Comparison of ENCODE assay signal across 35 mouse cellular contexts in genomic region chr13:49538693-49539092, GRCm38 (mm10). TPM values are rescaled to one million over a fixed set of nuclear protein-coding genes. Genes with fewer than 3 reads are reported as not detected.
DNase-seq lines count a peak whose midpoint lies in the region; ATAC-seq and TF ChIP-seq lines count a peak whose summit lies in the region.
"Had no signal": no experiment of that assay in that cellular context is flagged by ENCODE, and none has a peak within 500 bp of the region (broad histone marks: within the 10 kb centered on the region; RNA-seq: fewer than 3 reads in every experiment).

No protein-coding gene starts in this region.

- H3K27me3 ChIP-seq in embryonic facial prominence, embryonic 12.5 days, result no peaks in the 10 kb centered on the region
- H3K27me3 ChIP-seq in embryonic facial prominence, embryonic 10.5 days (replicated peaks; ENCODE audit: low read depth, poor library complexity, severe bottlenecking), result no peaks in the 10 kb centered on the region
- H3K27me3 ChIP-seq in lung, postnatal 0 days (replicated peaks; ENCODE audit: insufficient read depth, low read length), result no peaks in the 10 kb centered on the region
- H3K27me3 ChIP-seq in stomach, embryonic 15.5 days (replicated peaks), result no peaks in the 10 kb centered on the region
- H3K27me3 ChIP-seq: forebrain, embryonic 12.5 days; hindbrain, embryonic 12.5 days; intestine, embryonic 15.5 days; limb, embryonic 12.5 days; liver, embryonic 13.5 days; midbrain, embryonic 15.5 days; neural tube, embryonic 12.5 days; Patski had no signal

- no peak overlapping the region for H3K9ac ChIP-seq in embryonic facial prominence, embryonic 12.5 days
- no peak overlapping the region for H3K9ac ChIP-seq in lung, postnatal 0 days (replicated peaks; ENCODE audit: low read depth)
- H3K9ac ChIP-seq in stomach, embryonic 15.5 days, result no peak overlapping the region
- H3K9ac ChIP-seq: forebrain, embryonic 12.5 days; forebrain, postnatal 0 days; hindbrain, embryonic 12.5 days; intestine, embryonic 15.5 days; limb, embryonic 12.5 days; liver, embryonic 13.5 days; midbrain, embryonic 15.5 days; neural tube, embryonic 12.5 days had no signal

- 63% methylated on average over 1 of the region's 1 CpGs for whole genome bisulfite sequencing in embryonic facial prominence, embryonic 12.5 days
- 86% methylated on average over 1 of the region's 1 CpGs for WGBS in embryonic facial prominence, embryonic 10.5 days
- WGBS in lung, postnatal 0 days, result 82% methylated on average over 1 of the region's 1 CpGs
- 63% methylated on average over 1 of the region's 1 CpGs for WGBS in lung, adult 2 months
- WGBS in stomach, embryonic 15.5 days, result 54% methylated on average over 1 of the region's 1 CpGs

- 0 out of 2 replicates have a peak overlapping the region, but pooled peaks have one; percentile 11 for H3K27ac ChIP-seq in embryonic facial prominence, embryonic 12.5 days
- no peak overlapping the region for H3K27ac ChIP-seq in embryonic facial prominence, embryonic 10.5 days (replicated peaks)
- H3K27ac ChIP-seq in lung, postnatal 0 days (ENCODE audit: low read length), result no peak overlapping the region
- H3K27ac ChIP-seq in stomach, embryonic 15.5 days, result peak overlapping the region; percentile 48; the same call in 1 of the 2 replicates
- H3K27ac ChIP-seq: forebrain, embryonic 12.5 days; hindbrain, embryonic 12.5 days; hindbrain, postnatal 0 days; intestine, embryonic 15.5 days; limb, embryonic 12.5 days; liver, embryonic 13.5 days; midbrain, embryonic 10.5 days; midbrain, embryonic 15.5 days; neural tube, embryonic 12.5 days had no signal

- no peaks in the 10 kb centered on the region for H3K4me1 ChIP-seq in embryonic facial prominence, embryonic 12.5 days
- H3K4me1 ChIP-seq in embryonic facial prominence, embryonic 10.5 days, result no peaks in the 10 kb centered on the region
- no peaks in the 10 kb centered on the region for H3K4me1 ChIP-seq in lung, postnatal 0 days (ENCODE audit: insufficient read depth, low read depth, low read length)
- H3K4me1 ChIP-seq in lung, adult 2 months (ENCODE audit: control insufficient read depth, insufficient read depth, low read length), result no peaks in the 10 kb centered on the region
- H3K4me1 ChIP-seq in stomach, embryonic 15.5 days, result peaks cover 1% of the 10 kb centered on the region; the same call in 1 of the 2 replicates
- H3K4me1 ChIP-seq: forebrain, embryonic 12.5 days; hindbrain, embryonic 12.5 days; intestine, embryonic 15.5 days; liver, embryonic 13.5 days; midbrain, embryonic 10.5 days; midbrain, embryonic 15.5 days; neural tube, embryonic 12.5 days had no signal

- no peak overlapping the region for H3K4me2 ChIP-seq in embryonic facial prominence, embryonic 12.5 days (replicated peaks)
- H3K4me2 ChIP-seq in lung, postnatal 0 days (replicated peaks; ENCODE audit: low read depth, low read length), result no peak overlapping the region
- H3K4me2 ChIP-seq in stomach, embryonic 15.5 days, result no peak overlapping the region
- H3K4me2 ChIP-seq: forebrain, embryonic 12.5 days; hindbrain, embryonic 12.5 days; intestine, embryonic 15.5 days; limb, embryonic 12.5 days; liver, embryonic 13.5 days; midbrain, embryonic 15.5 days; neural tube, embryonic 12.5 days had no signal

- TF ChIP-seq EP300 in lung, postnatal 0 days (IDR thresholded peaks at IDR 0.05), result no peak

- no peaks in the 10 kb centered on the region for H3K9me3 ChIP-seq in embryonic facial prominence, embryonic 12.5 days
- H3K9me3 ChIP-seq in embryonic facial prominence, embryonic 10.5 days, result no peaks in the 10 kb centered on the region
- H3K9me3 ChIP-seq in lung, postnatal 0 days (ENCODE audit: low read length), result no peaks in the 10 kb centered on the region
- H3K9me3 ChIP-seq in stomach, embryonic 15.5 days, result no peaks in the 10 kb centered on the region
- H3K9me3 ChIP-seq: forebrain, embryonic 12.5 days; G1E; hindbrain, embryonic 12.5 days; intestine, embryonic 15.5 days; limb, embryonic 12.5 days; liver, embryonic 13.5 days; midbrain, embryonic 10.5 days; midbrain, embryonic 15.5 days; neural tube, embryonic 12.5 days had no signal

- no peak for TF ChIP-seq CTCF in lung, postnatal 0 days (IDR thresholded peaks at IDR 0.05)
- no peak for TF ChIP-seq CTCF in lung, adult 2 months (IDR thresholded peaks at IDR 0.05; ENCODE audit: insufficient read depth, low read length)

- no peak for DNase-seq in embryonic facial prominence, embryonic 10.5 days (ENCODE audit: low spot score)
- peak; percentile 39 for DNase-seq in lung, postnatal 0 days (ENCODE audit: low spot score)
- DNase-seq in lung, adult 2 months, result no peak
- DNase-seq: adrenal gland, postnatal 14 days; cerebellum, adult 11 months; cerebellum, postnatal 10 days; forebrain, postnatal 0 days; gastrocnemius, postnatal 14 days; heart, postnatal 36 days; kidney, adult 8-10 months; kidney, postnatal 10 days; layer of hippocampus, postnatal 36 days; liver, embryonic 13.5 days; lung, adult 18-20 months; lung, postnatal 14 days; right cerebral cortex, adult 18-20 months; spleen, adult 18-20 months; thymus, postnatal 14 days had no signal

- ATAC-seq in embryonic facial prominence, embryonic 12.5 days (ENCODE audit: insufficient number of reproducible peaks, insufficient read depth, low FRiP score, low TSS enrichment), result no peak
- 0 out of 2 replicates have a peak, but pooled peaks have one; percentile 33 for ATAC-seq in lung, postnatal 0 days
- no peak for ATAC-seq in stomach, embryonic 15.5 days (ENCODE audit: insufficient read depth, low FRiP score, low read depth)
- ATAC-seq in erythroid progenitor cell, adult 5-6 weeks (replicated peaks; ENCODE audit: low FRiP score, poor library complexity, severe bottlenecking), result no peak
- no peak for ATAC-seq in megakaryocyte, adult 5-6 weeks (ENCODE audit: poor library complexity, severe bottlenecking)
- ATAC-seq: forebrain, postnatal 0 days; hindbrain, postnatal 0 days; intestine, embryonic 15.5 days; midbrain, embryonic 15.5 days; Patski had no signal

- H3K36me3 ChIP-seq in embryonic facial prominence, embryonic 12.5 days, result no peaks in the 10 kb centered on the region
- no peaks in the 10 kb centered on the region for H3K36me3 ChIP-seq in embryonic facial prominence, embryonic 10.5 days (replicated peaks)
- no peaks in the 10 kb centered on the region for H3K36me3 ChIP-seq in lung, postnatal 0 days (ENCODE audit: insufficient read depth, low read length)
- no peaks in the 10 kb centered on the region for H3K36me3 ChIP-seq in stomach, embryonic 15.5 days
- H3K36me3 ChIP-seq: forebrain, embryonic 12.5 days; hindbrain, embryonic 12.5 days; intestine, embryonic 15.5 days; limb, embryonic 12.5 days; liver, embryonic 13.5 days; midbrain, embryonic 10.5 days; midbrain, embryonic 15.5 days; neural tube, embryonic 12.5 days had no signal

- TF ChIP-seq POLR2A in lung, adult 2 months (IDR thresholded peaks at IDR 0.05; ENCODE audit: borderline replicate concordance, extremely low read depth, low read depth, low read length), result no peak

- H3K4me3 ChIP-seq in embryonic facial prominence, embryonic 12.5 days, result no peak overlapping the region
- H3K4me3 ChIP-seq in embryonic facial prominence, embryonic 10.5 days, result no peak overlapping the region
- no peak overlapping the region for H3K4me3 ChIP-seq in lung, postnatal 0 days (ENCODE audit: low read depth, low read length)
- H3K4me3 ChIP-seq in lung, adult 2 months (replicated peaks; ENCODE audit: extremely low read depth, low read depth, low read length), result no peak overlapping the region
- H3K4me3 ChIP-seq in stomach, embryonic 15.5 days (replicated peaks), result no peak overlapping the region
- H3K4me3 ChIP-seq: erythroblast, embryonic 14.5 days; forebrain, embryonic 12.5 days; hindbrain, embryonic 12.5 days; intestine, embryonic 15.5 days; limb, embryonic 12.5 days; liver, embryonic 13.5 days; midbrain, embryonic 10.5 days; midbrain, embryonic 15.5 days; neural tube, embryonic 12.5 days had no signal

RNA-seq across cellular contexts. Expression of gene Aspn, which starts 5.5 kb away (rescaled TPM):
- 14.6 and 16.6 TPM in 2 replicates for polyA plus RNA-seq in embryonic facial prominence, embryonic 12.5 days (2016; fragmentation: Nextera tagmentation; extraction: Ambion mirVana)
- 0.12 and 0.35 TPM in 2 replicates for polyA plus RNA-seq in embryonic facial prominence, embryonic 10.5 days (2016; fragmentation: Nextera tagmentation; extraction: Ambion mirVana)
- 102 and 115 TPM in 2 replicates for polyA plus RNA-seq in lung, postnatal 0 days (2015; fragmentation: Nextera tagmentation; extraction: Ambion mirVana)
- polyA plus RNA-seq in lung, adult 2 months (2012; rRNA removed), result 0.98 and 4.0 TPM in 2 replicates
- polyA plus RNA-seq in stomach, embryonic 15.5 days (2015; fragmentation: Nextera tagmentation; extraction: Ambion mirVana), result 52.1 and 63.9 TPM in 2 replicates
- total RNA-seq in erythroid progenitor cell, adult 5-6 weeks (2015; ENCODE audit: low replicate concordance), result not detected in 2 replicates
- 3.2 TPM in 1 of 2 replicates, not detected in the other for total RNA-seq in erythroid progenitor cell, adult 5-6 weeks (2017; ENCODE audit: low replicate concordance)
- not detected in 2 replicates for total RNA-seq in megakaryocyte, adult 5-6 weeks (2015)
- total RNA-seq in megakaryocyte, adult 5-6 weeks (2017), result not detected in 2 replicates
- total RNA-seq: G1E; granulocyte monocyte progenitor cell, adult 5-6 weeks had no signal
- polyA plus RNA-seq: erythroblast, embryonic 14.5 days; G1E; Patski had no signal

RNA-seq across cellular contexts. Expression of gene Ecm2, which starts 34.1 kb away (rescaled TPM):
- polyA plus RNA-seq in embryonic facial prominence, embryonic 12.5 days (2016; fragmentation: Nextera tagmentation; extraction: Ambion mirVana), result 0.64 and 0.69 TPM in 2 replicates
- 0.40 and 0.47 TPM in 2 replicates for polyA plus RNA-seq in embryonic facial prominence, embryonic 10.5 days (2016; fragmentation: Nextera tagmentation; extraction: Ambion mirVana)
- polyA plus RNA-seq in lung, postnatal 0 days (2015; fragmentation: Nextera tagmentation; extraction: Ambion mirVana), result 3.1 and 3.6 TPM in 2 replicates
- 3.1 and 7.5 TPM in 2 replicates for polyA plus RNA-seq in lung, adult 2 months (2012; rRNA removed)
- polyA plus RNA-seq in stomach, embryonic 15.5 days (2015; fragmentation: Nextera tagmentation; extraction: Ambion mirVana), result 0.98 and 1.3 TPM in 2 replicates
- 0.42 TPM in 1 of 2 replicates, not detected in the other for total RNA-seq in erythroid progenitor cell, adult 5-6 weeks (2015; ENCODE audit: low replicate concordance)
- total RNA-seq in erythroid progenitor cell, adult 5-6 weeks (2017; ENCODE audit: low replicate concordance), result 0.83 and 3.9 TPM in 2 replicates
- not detected in 2 replicates for total RNA-seq in megakaryocyte, adult 5-6 weeks (2015)
- 0.07 TPM in 1 of 2 replicates, not detected in the other for total RNA-seq in megakaryocyte, adult 5-6 weeks (2017)
- polyA plus RNA-seq: erythroblast, embryonic 14.5 days had no signal

RNA-seq across cellular contexts. Expression of gene Omd, which starts 43.6 kb away (rescaled TPM):
- 2.5 and 2.8 TPM in 2 replicates for polyA plus RNA-seq in embryonic facial prominence, embryonic 12.5 days (2016; fragmentation: Nextera tagmentation; extraction: Ambion mirVana)
- polyA plus RNA-seq in embryonic facial prominence, embryonic 10.5 days (2016; fragmentation: Nextera tagmentation; extraction: Ambion mirVana), result 1.2 TPM in 2 replicates
- 0.54 and 0.74 TPM in 2 replicates for polyA plus RNA-seq in lung, postnatal 0 days (2015; fragmentation: Nextera tagmentation; extraction: Ambion mirVana)
- polyA plus RNA-seq in lung, adult 2 months (2012; rRNA removed), result 0.23 and 0.73 TPM in 2 replicates
- 0.81 and 0.90 TPM in 2 replicates for polyA plus RNA-seq in stomach, embryonic 15.5 days (2015; fragmentation: Nextera tagmentation; extraction: Ambion mirVana)
- total RNA-seq in erythroid progenitor cell, adult 5-6 weeks (2015; ENCODE audit: low replicate concordance), result not detected in 2 replicates
- 0.51 TPM in 1 of 2 replicates, not detected in the other for total RNA-seq in erythroid progenitor cell, adult 5-6 weeks (2017; ENCODE audit: low replicate concordance)
- total RNA-seq in megakaryocyte, adult 5-6 weeks (2015), result not detected in 2 replicates
- total RNA-seq in megakaryocyte, adult 5-6 weeks (2017), result not detected in 2 replicates
- total RNA-seq: granulocyte monocyte progenitor cell, adult 5-6 weeks had no signal
- polyA plus RNA-seq: erythroblast, embryonic 14.5 days; G1E; large intestine, adult 2 months had no signal

RNA-seq across cellular contexts. Expression of gene Tes3-ps, which starts 45.6 kb away (rescaled TPM):
- 1.3 and 1.4 TPM in 2 replicates for polyA plus RNA-seq in embryonic facial prominence, embryonic 12.5 days (2016; fragmentation: Nextera tagmentation; extraction: Ambion mirVana)
- 1.4 and 1.9 TPM in 2 replicates for polyA plus RNA-seq in embryonic facial prominence, embryonic 10.5 days (2016; fragmentation: Nextera tagmentation; extraction: Ambion mirVana)
- 0.35 and 0.49 TPM in 2 replicates for polyA plus RNA-seq in lung, postnatal 0 days (2015; fragmentation: Nextera tagmentation; extraction: Ambion mirVana)
- not detected in 2 replicates for polyA plus RNA-seq in lung, adult 2 months (2012; rRNA removed)
- polyA plus RNA-seq in stomach, embryonic 15.5 days (2015; fragmentation: Nextera tagmentation; extraction: Ambion mirVana), result 1.1 and 2.6 TPM in 2 replicates
- total RNA-seq in erythroid progenitor cell, adult 5-6 weeks (2015; ENCODE audit: low replicate concordance), result 1.8 and 2.1 TPM in 2 replicates
- 4.9 and 7.4 TPM in 2 replicates for total RNA-seq in erythroid progenitor cell, adult 5-6 weeks (2017; ENCODE audit: low replicate concordance)
- total RNA-seq in megakaryocyte, adult 5-6 weeks (2015), result 0.71 and 1.1 TPM in 2 replicates
- total RNA-seq in megakaryocyte, adult 5-6 weeks (2017), result 1.8 and 3.9 TPM in 2 replicates

Comparison
In these comparisons a context has a peak if more than half of its experiments do, and no peak if none do; other contexts are left out.
1. H3K27ac ChIP-seq: peak in embryonic facial prominence, embryonic 12.5 days (single experiment) and stomach, embryonic 15.5 days (single experiment); none in embryonic facial prominence, embryonic 10.5 days (single experiment) and lung, postnatal 0 days (single experiment).